Mouse (Mus musculus) ES-E14 (cell line): Measurements from ENCODE around the gene Pcx. TPM values are rescaled to one million over a fixed set of nuclear protein-coding genes. Genes with fewer than 3 reads are reported as not detected.

ENCODE experiments used
- DNase-seq: peaks from one replicate; pipeline ENCODE4 v3.0.0-alpha.2; 2013; ENCODE audit warnings: low read depth, low spot score
- H3K27ac ChIP-seq: 2 replicates; pipeline ENCODE4 v1.5.1; 2012; ENCODE audit warnings: low read depth, mild to moderate bottlenecking, low read length, moderate library complexity, mixed read lengths; ENCODE audit not compliant: poor library complexity, insufficient read depth, severe bottlenecking
- H3K36me3 ChIP-seq: 2 replicates; pipeline ENCODE4 v1.6.1; 2012; ENCODE audit warnings: mild to moderate bottlenecking, low read length, moderate library complexity, mixed read lengths; ENCODE audit not compliant: control insufficient read depth, poor library complexity, insufficient read depth, severe bottlenecking
- H3K4me1 ChIP-seq, 2 experiments: fragments of 150-350 bp in 1 of 2; sonication (generic) in 1 of 2; 2 replicates each; pipeline ENCODE4 v1.6.1; 2012; ENCODE audit warnings: low read length in 2 of 2, mild to moderate bottlenecking in 1 of 2, mixed read lengths in 1 of 2; ENCODE audit not compliant: control insufficient read depth in 2 of 2, insufficient read depth in 2 of 2, poor library complexity in 1 of 2
- H3K4me3 ChIP-seq, 2 experiments: fragments of 150-350 bp in 1 of 2; sonication (generic) in 1 of 2; 2 replicates each; pipeline ENCODE4 v1.5.1; 2012; ENCODE audit warnings: low read length in 2 of 2, low read depth in 1 of 2, mild to moderate bottlenecking in 1 of 2, mixed read lengths in 1 of 2; ENCODE audit not compliant: insufficient read depth in 1 of 2, poor library complexity in 1 of 2, severe bottlenecking in 1 of 2
- H3K9ac ChIP-seq: 2 replicates; pipeline ENCODE4 v1.6.1; 2012; ENCODE audit warnings: low read depth, mild to moderate bottlenecking, low read length, mixed read lengths; ENCODE audit not compliant: poor library complexity, insufficient read depth, severe bottlenecking
- H3K9me3 ChIP-seq: fragments of 150-350 bp; sonication (generic); 2 replicates; pipeline ENCODE4 v1.6.1; 2012; ENCODE audit warnings: low read depth, mild to moderate bottlenecking, low read length; ENCODE audit not compliant: control insufficient read depth, insufficient read depth
- CHD2 ChIP-seq: IDR thresholded peaks from 2 replicates; pipeline ENCODE4 v1.6.1; 2014; ENCODE audit warnings: mild to moderate bottlenecking, low read depth, low read length, inconsistent platforms
- HCFC1 ChIP-seq: IDR thresholded peaks from 2 replicates; pipeline ENCODE4 v1.6.1; 2012; ENCODE audit warnings: low read length, inconsistent platforms, borderline replicate concordance; ENCODE audit not compliant: insufficient read depth
- MAFK ChIP-seq: IDR thresholded peaks from 2 replicates; pipeline ENCODE4 v1.6.1; 2014; ENCODE audit warnings: mild to moderate bottlenecking, low read depth, low read length, inconsistent platforms; ENCODE audit not compliant: insufficient read depth
- ZC3H11A ChIP-seq: IDR thresholded peaks from 2 replicates; pipeline ENCODE4 v1.6.1; 2012; ENCODE audit warnings: low read depth, mild to moderate bottlenecking, inconsistent platforms, low read length, borderline replicate concordance
- ZNF384 ChIP-seq: IDR thresholded peaks from 2 replicates; pipeline ENCODE4 v1.6.1; 2012; ENCODE audit warnings: low read depth, low read length, inconsistent platforms
- in situ Hi-C, 2 experiments: fragments of 600-800 bp; cut with MboI; formaldehyde crosslinking; loops; one replicate each; pipeline ENCODE4 v1.15.1; 2025; ENCODE audit warnings: low sequenced_read_pairs in 2 of 2, inconsistent platforms in 1 of 2; ENCODE audit not compliant: unreplicated experiment in 2 of 2
- total RNA-seq: library from RNA; depleted of rRNA; stranded (reverse); fragments of 300-350 nt; gene quantifications from 2 replicates; pipeline ENCODE4 v1.2.3, GENCODE M21; 2012

Gene Pcx
- total RNA-seq, 1 experiment, result 35.6 TPM

GRCm38 (mm10) chr19:4495814-4496213, 14.5 kb upstream of the Pcx start:
- TF ChIP-seq CHD2 (no peak), ZC3H11A (no peak), MAFK (no peak), ZNF384 (no peak), HCFC1 (no peak)
- in situ Hi-C loops, result no loop called here
- H3K4me1 ChIP-seq, result peaks cover 0 to 7% of the 10 kb centered on the region in 2 experiments; a peak in 2 of 4 replicates
- no peak overlapping the region for H3K9ac ChIP-seq
- H3K9me3 ChIP-seq, result no peaks in the 10 kb centered on the region
- H3K4me3 ChIP-seq, result no peak overlapping the region
- H3K36me3 ChIP-seq, result no peaks in the 10 kb centered on the region
- H3K27ac ChIP-seq, result no peak overlapping the region
- DNase-seq, result no peak

DNA sequence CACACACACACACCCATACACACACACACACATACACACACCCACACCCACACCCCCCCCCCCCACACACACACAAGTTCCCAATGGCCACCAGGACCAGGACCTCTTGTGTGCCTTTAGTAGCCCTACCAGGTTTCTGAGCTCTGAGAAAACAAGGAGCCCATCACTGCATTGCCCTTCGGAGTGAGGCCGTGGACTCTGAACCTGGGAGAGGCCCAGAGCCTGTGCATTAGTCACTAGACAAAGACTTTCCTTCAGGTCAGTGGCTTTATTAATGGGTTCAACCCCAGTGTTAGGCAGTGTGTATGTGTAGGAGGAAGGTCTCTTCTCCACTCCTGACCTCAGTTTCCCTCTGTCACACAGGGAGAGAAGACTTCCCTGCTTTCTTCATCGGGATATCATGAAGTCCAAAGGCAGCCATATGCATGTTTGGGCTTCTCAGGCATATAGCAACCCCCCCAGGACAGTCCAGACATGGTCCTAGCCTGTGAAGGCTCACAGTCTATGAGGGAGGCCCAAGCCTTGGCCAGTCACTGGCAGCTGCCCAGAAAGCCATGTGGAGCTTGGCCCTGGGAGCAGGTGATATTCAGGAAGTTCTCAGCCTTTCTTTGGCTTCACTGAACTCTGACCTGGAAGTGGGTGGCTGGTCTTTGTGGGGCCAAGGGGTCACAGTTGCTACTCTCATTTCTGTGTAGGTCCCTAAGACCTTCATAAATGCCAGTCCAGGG, 13.6 kb upstream of the Pcx start:
- Histone ChIP-seq H3K36me3 (no peaks in the 10 kb centered on the region), H3K4me1 (peaks cover 0 to 7% of the 10 kb centered on the region in 2 experiments; a peak in 2 of 4 replicates), H3K27ac (no peak overlapping the region), H3K9me3 (no peaks in the 10 kb centered on the region), H3K9ac (no peak overlapping the region), H3K4me3 (no peak overlapping the region)
- TF ChIP-seq MAFK (no peak), HCFC1 (no peak), ZNF384 (no peak), CHD2 (no peak), ZC3H11A (no peak)
- in situ Hi-C loops, result no loop called here
- DNase-seq, result no peak

- DNase-seq, result peak; percentile 88
- Histone ChIP-seq H3K9me3 (no peaks in the 10 kb centered on the region), H3K9ac (no peak overlapping the region), H3K4me3 (no peak overlapping the region), H3K4me1 (peaks cover 0 to 7% of the 10 kb centered on the region in 2 experiments; a peak in 2 of 4 replicates), H3K36me3 (no peaks in the 10 kb centered on the region), H3K27ac (no peak overlapping the region)
- TF ChIP-seq ZC3H11A (peak; percentile 79), ZNF384 (no peak), CHD2 (peak; percentile 60; the same call in 1 of the 2 replicates)
- in situ Hi-C loops, result no loop called here
Measured at GRCm38 (mm10) chr19:4497263-4497973, 12.9 kb upstream of the Pcx start.

DNA sequence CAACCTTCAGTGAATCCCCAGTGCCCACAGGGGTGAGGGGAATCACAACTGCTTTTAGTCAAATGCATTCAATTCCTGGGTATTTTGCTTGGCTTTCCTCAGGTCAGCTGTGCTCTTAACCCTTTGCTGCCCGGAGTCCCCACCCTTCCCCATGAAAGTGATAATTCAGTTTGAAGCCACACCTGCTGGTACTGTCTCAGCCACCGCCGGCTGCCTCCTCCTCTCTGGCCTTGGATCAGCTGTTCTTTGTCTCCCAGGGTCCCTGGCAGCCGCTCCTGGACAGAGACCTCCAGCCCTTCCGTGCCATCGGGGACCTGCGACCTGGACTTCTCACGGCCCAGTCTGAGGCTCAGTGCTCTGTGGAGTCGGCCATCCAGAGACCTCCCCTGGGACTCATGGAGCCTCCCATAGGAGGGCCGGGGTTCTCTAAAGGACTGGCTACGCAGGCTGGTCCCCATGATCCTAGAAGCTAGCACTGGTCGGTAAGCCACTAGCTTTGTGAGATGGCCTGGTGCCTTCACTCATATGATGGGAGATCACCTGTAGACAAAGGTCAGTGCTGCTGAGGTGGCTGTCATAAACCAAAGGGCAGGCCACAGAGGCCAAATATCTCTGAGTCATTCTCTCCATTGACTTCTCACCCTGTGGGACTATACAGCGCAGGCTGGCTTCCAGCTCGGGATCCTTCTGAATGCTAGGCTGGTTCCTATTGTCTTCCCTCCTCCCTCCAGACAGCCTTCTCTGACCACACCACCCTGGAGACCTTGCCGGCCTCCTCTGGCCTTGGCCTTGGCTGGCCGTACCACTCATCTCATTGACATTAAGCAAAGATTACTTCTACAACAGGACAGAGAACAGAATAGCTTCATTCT, 12.0 kb upstream of the Pcx start, which contains the start of gene 2010003K11Rik:
Gene 2010003K11Rik, minus strand, starts transcription at position 522 of the 872 bp plus-strand sequence.
- Histone ChIP-seq H3K4me1 (peaks cover 0 to 7% of the 10 kb centered on the region in 2 experiments; a peak in 2 of 4 replicates), H3K4me3 (no peak within 1 kb of the TSS), H3K9ac (no peak within 1 kb of the TSS), H3K36me3 (no peaks in the 10 kb centered on the region), H3K27ac (no peak within 1 kb of the TSS), H3K9me3 (no peaks in the 10 kb centered on the region)
- in situ Hi-C loops, result no loop called here
- TF ChIP-seq ZC3H11A (no peak), CHD2 (no peak), HCFC1 (no peak), MAFK (no peak), ZNF384 (no peak)
- DNase-seq, result no peak
